Mouse (Mus musculus): ENCODE results near the gene Nlrp9b.
"Not testable (repeated sequence)": the region's sequence is repeated elsewhere in the genome, so short reads cannot be mapped to it uniquely, and the experiment has no call there.

Nlrp9b gene

DNA sequence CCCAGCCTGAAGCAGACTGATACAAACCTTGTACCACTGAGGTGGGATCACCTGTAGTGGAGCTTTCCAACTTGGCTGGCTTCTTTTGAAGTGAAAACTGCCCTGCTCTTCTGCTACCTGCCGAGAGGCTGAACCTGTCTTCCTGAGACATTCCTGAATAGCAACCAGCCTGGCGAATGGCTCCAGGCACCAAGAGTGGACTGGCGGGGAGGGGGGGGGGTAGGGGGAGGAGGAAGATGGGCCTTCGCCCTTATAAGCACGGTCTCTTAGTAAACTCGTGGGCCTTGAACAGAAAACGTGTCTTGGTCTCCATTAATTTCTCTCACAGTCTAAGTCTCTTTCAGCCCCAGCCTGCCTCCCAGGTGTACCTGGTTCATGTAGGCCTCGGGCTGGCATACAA, at the start of gene Nlrp9b:
Nlrp9b (plus strand) TSS at position 301 of the 400 bp plus-strand sequence.
- DNase-seq (ENCODE audit: low read depth, low spot score) = not testable (repeated sequence)

- no peak for DNase-seq (ENCODE audit: low read depth, low spot score)
These were observed 46.6 kb upstream of the Nlrp9b start for GRCm38 (mm10) chr7:19944709-19945108.

DNA sequence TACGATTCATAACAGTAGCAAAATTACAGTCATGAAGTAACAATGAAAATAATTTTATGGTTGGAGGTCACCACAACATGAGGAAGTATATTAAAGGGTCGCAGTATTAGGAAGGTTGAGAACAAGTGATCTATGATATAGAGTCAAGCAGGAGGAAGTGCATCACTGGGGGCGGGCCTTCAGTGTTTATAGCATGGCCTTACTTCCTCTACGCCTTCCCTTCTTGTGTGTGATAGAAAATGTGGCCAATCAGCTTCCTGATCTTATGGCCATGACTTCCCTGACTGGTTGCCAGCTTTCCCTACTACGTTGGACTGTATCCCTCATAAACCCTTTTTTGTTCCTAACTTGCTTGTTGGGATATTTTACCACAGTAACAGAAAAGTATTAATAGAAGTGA, 46.1 kb upstream of the Nlrp9b start:
- DNase-seq (ENCODE audit: low read depth, low spot score) = no peak

DNA sequence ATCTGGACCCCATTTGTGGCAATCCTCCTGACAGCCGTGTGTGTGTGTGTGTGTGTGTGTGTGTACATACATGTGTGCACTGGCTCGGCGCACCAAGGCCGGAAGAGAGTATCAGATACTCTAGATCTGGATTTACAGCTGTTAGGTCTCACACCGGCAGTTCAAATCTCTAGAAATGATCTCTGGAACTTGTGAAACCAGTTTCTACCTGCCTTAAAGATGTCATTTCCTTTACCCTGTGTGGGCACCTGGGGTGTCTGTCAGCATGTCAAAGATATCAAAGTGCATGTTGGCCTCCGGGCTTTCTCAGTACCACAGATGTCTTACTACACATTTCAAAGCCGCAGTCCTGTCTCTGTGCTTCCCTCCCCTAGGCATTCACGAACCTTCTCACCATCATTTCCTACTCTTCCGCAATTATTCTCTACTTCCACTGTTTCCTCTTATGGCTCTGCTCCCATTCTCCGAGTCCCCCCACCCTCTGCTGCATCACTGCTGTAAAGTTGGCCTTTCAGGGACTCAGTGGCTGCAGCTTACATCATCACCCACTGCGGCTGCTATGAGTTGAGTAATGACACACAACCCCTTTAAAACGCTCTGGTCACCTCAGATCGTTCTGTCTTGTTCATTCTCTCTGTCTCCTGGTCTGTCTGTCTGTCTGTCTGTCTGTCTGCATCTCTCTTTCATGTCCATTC, 45.3 kb upstream of the Nlrp9b start:
- no peak for DNase-seq (ENCODE audit: low read depth, low spot score)

DNA sequence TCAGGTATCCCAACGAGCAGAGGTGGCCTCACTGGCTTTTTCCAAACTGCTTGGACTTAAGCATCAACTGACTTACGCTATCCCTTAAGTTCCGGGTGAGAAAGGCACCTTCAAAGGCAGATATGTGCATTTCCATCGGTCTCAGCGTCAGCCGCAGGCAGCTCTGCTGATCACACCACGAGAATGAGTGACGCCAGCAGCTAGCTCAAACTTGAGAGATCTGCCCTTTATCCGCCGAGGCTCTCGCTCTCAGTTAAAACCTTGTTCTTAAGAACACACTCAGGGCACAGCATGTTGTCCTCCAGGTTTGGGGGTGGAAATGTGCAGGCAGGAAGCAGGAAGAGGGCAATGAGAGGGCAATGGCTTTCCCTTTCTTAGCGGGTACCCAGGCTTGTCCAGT, 42.3 kb upstream of the Nlrp9b start:
- DNase-seq (ENCODE audit: low read depth, low spot score) = no peak

GRCm38 (mm10) chr7:19949996-19950395, 41.3 kb upstream of the Nlrp9b start:
- DNase-seq (ENCODE audit: low read depth, low spot score) = no peak

GRCm38 (mm10) chr7:19950589-19950988, 40.7 kb upstream of the Nlrp9b start, which contains the start of gene Igsf23:
Gene Igsf23 (minus strand): TSS chr7:19950756.
- DNase-seq (ENCODE audit: low read depth, low spot score) = no peak

GRCm38 (mm10) chr7:19952320-19952986, 38.8 kb upstream of the Nlrp9b start:
- no peak for DNase-seq (ENCODE audit: low read depth, low spot score)

- no peak for DNase-seq (ENCODE audit: low read depth, low spot score)
These were observed 38.2 kb upstream of the Nlrp9b start for GRCm38 (mm10) chr7:19953054-19953453.

GRCm38 (mm10) chr7:19955861-19956260, 35.4 kb upstream of the Nlrp9b start:
- no peak for DNase-seq (ENCODE audit: low read depth, low spot score)

- peak; percentile 90 for DNase-seq (ENCODE audit: low read depth, low spot score)
These were observed 34.9 kb upstream of the Nlrp9b start for GRCm38 (mm10) chr7:19956341-19956781.

- DNase-seq (ENCODE audit: low read depth, low spot score) = no peak
These were observed 28.8 kb upstream of the Nlrp9b start for GRCm38 (mm10) chr7:19962423-19962822.

- DNase-seq (ENCODE audit: low read depth, low spot score) = no peak
These were observed 26.2 kb upstream of the Nlrp9b start, which contains the start of gene Ceacam20 for GRCm38 (mm10) chr7:19964985-19965579. Gene Ceacam20 (plus strand): TSS chr7:19965412.

DNA sequence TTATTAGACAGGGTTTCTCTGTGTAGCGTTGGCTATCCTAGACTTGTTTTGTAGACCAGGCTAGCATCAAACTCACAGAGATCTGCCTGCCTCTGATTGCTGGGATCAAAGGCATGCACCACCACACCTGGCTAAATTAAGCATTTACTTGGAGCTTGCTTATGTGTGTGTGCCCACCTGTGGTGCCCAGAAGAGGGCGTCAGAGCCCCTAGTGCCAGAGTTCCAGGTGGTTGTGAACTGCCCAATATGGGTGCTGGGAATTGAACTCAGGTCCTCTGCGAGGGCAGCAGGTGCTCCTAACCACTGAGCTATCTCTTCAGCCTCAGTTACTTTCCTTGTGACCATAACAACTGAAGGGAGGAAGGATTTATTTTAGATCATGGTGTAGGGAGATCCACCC, 22.2 kb upstream of the Nlrp9b start:
- DNase-seq (ENCODE audit: low read depth, low spot score) = no peak

- DNase-seq (ENCODE audit: low read depth, low spot score) = no peak
These were observed 21.6 kb upstream of the Nlrp9b start for GRCm38 (mm10) chr7:19969541-19970090.

DNA sequence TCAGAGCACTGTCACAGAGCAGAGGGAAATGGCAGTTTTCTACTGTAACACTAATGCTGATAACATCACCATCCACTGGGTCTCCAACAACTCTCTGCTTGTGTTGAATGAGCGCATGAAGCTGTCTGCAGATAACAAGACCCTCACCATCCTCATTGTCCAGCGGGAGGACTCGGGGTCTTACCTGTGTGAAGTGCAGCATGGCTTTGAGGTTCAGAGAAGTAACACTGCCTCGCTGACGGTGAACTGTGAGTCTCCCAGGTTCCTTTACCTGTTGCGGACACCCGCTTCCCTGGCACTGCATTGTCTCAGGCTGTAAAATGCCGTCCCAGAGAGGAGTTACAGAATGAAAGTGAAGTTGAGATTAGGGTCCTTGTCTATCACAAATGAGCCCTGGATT, 21.1 kb upstream of the Nlrp9b start:
- no peak for DNase-seq (ENCODE audit: low read depth, low spot score)

- no peak for DNase-seq (ENCODE audit: low read depth, low spot score)
These were observed 19.7 kb upstream of the Nlrp9b start for GRCm38 (mm10) chr7:19971516-19971915.

DNA sequence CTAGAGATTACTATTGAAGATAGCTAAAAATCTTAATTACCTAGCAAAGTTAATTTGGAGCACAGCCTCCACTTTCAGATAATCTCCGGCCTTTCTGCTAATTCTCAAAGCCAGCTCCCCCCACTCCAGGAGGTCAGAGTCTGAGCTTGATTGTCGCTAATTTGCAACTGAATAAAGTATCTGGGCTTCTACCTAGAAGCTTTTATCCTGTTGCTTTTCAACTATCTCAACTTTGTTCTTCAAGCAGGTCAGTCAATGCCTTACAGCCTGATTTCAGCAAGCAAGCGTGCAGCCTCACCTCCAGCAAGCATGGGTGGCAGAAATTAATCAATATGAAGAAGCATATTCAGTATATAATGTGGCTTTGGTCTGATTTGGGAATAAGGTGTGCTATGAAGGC, 5.5 kb downstream of the Nlrp9b start:
- not testable (repeated sequence) for DNase-seq (ENCODE audit: low read depth, low spot score)

DNA sequence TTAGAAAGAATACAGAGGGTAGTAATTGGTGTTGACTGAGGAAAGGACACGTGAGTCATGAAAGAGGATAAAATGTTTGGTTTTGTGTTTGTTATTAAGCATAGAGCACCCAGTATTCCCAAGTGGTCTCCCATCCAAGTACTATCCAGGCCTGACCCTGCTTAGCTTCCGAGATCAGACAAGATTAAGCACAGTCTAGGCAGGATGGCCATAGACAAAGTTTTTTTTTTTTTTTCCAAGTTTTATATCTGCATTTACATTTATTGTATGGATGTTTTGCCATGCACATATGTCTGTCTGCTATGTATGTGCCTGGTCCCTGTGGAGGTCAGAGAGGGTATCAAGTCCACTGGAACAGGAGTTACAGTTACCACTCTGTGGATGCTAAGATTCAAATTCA, 18.7 kb downstream of the Nlrp9b start:
- DNase-seq (ENCODE audit: low read depth, low spot score) = no peak

DNA sequence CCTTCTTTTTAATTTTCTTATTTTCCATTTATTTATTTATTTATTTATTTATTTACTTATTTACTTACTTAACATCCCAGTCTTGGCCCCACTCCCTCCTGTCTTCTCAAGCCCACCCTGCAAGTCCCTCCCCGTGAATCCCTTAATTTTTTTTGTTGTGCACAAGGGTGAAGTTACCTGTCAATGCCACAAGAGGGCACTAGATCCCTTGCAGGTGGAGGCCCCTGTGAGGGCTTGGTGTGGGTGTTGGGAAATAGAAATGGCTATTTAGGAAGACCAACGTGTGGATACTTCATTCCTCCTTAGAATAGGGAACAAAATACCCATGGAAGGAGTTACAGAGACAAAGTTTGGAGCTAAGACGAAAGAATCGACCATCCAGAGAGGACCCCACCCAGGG, 72.8 kb downstream of the Nlrp9b start:
- not testable (repeated sequence) for DNase-seq (ENCODE audit: low read depth, low spot score)

GRCm38 (mm10) chr7:20078118-20078517, 86.9 kb downstream of the Nlrp9b start:
- DNase-seq (ENCODE audit: low read depth, low spot score) = not testable (repeated sequence)

DNA sequence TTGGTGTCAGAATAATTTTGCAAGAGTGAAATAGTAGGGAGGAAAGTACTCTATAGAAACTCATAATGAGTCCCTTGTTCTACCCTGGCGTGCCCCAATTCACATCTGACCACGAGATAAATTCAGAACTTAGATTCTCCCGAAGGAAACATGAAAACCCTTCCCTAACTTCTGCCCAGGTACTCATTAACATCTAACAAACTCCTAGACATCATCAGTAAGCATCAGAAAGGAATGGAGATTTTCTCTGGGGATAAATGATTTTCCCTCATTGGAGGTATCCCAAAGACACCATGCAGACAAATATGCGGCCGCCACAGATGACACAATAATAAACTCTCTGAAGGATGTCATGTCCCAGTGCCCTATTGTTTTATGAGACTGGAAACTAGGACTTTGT, 108.1 kb downstream of the Nlrp9b start, which contains the start of gene Vmn1r91:
Vmn1r91 (plus strand) TSS at position 301 of the 400 bp plus-strand sequence.
- not testable (repeated sequence) for DNase-seq (ENCODE audit: low read depth, low spot score)
